Mouse (Mus musculus): ENCODE measurements around the gene Rb1.

DNA sequence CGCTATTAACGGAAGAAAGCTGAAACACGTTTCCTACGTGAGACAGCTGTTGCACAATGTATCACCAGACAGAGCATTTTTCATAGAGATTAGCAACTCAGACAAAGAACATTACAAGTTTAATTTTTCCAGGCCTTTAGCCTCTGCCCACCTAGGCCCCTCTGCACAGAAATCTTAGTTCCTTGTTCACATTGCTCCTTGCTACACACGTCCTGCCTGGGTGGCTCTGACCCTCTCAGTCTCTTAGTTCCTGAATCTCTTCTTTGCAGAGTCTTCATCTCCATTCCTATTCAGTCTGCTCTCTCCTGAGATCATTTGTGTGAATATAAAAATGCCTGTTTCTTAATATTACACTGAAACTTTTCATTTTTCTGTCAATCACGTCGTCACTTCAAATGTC, 68.3 kb downstream of the Rb1 start:
- no peak for TF ChIP-seq CTCF (IDR thresholded peaks at IDR 0.05; ENCODE audit: low read depth)
- TF ChIP-seq EP300 (IDR thresholded peaks at IDR 0.05; ENCODE audit: low read depth), result no peak

Data from heart, postnatal 0 days (tissue).